Mouse (Mus musculus) forebrain, embryonic 13.5 days (tissue): ENCODE measurements around the gene Olfr1383. TPM values are rescaled to one million over a fixed set of nuclear protein-coding genes. Genes with fewer than 3 reads are reported as not detected.
"Not testable (repeated sequence)": the region's sequence is repeated elsewhere in the genome, so short reads cannot be mapped to it uniquely, and the experiment has no call there.

Experiments used
- ATAC-seq: fragments of 200-750 bp; cut with Nextera tagmentation; 2 replicates; pipeline ENCODE4 v1.8.0; 2017
- H3K27ac ChIP-seq: fragments of 300-500 bp; sonication (generic); 2 replicates; pipeline ENCODE4 v1.5.1; 2015; ENCODE audit warnings: inconsistent platforms, mild to moderate bottlenecking, moderate library complexity
- H3K27me3 ChIP-seq: fragments of 300-500 bp; sonication (generic); 2 replicates; pipeline ENCODE4 v1.6.1; 2015; ENCODE audit warnings: mild to moderate bottlenecking, inconsistent platforms
- H3K36me3 ChIP-seq: fragments of 300-500 bp; sonication (generic); 2 replicates; pipeline ENCODE4 v1.6.1; 2015; ENCODE audit warnings: mild to moderate bottlenecking, inconsistent platforms; ENCODE audit not compliant: poor library complexity, severe bottlenecking
- H3K4me1 ChIP-seq: fragments of 300-500 bp; sonication (generic); 2 replicates; pipeline ENCODE4 v1.6.1; 2015; ENCODE audit warnings: inconsistent platforms
- H3K4me2 ChIP-seq: fragments of 300-500 bp; sonication (generic); 2 replicates; pipeline ENCODE4 v1.6.1; 2015; ENCODE audit warnings: inconsistent platforms, mild to moderate bottlenecking, moderate library complexity
- H3K4me3 ChIP-seq: fragments of 300-500 bp; sonication (generic); 2 replicates; pipeline ENCODE4 v1.5.1; 2015; ENCODE audit warnings: mild to moderate bottlenecking, inconsistent platforms
- H3K9ac ChIP-seq: fragments of 300-500 bp; sonication (generic); 2 replicates; pipeline ENCODE4 v1.6.1; 2015; ENCODE audit warnings: mild to moderate bottlenecking, inconsistent platforms
- H3K9me3 ChIP-seq: fragments of 300-500 bp; sonication (generic); replicated peaks from 2 replicates; pipeline ENCODE4 v1.6.1; 2016; ENCODE audit warnings: inconsistent platforms
- WGBS: fragments of 180-500 bp; shearing (Covaris S2); methylation state at CpG from one replicate; pipeline ENCODE4 v1.1.7; 2015; 5-methylcytosine and 5-hydroxymethylcytosine counted together
- polyA plus RNA-seq: library from polyadenylated mRNA; unstranded; fragments of >200 nt; fragmentation: Nextera tagmentation; extraction: Ambion mirVana; gene quantifications from 2 replicates; pipeline ENCODE4 v1.2.1, GENCODE M21; 2015

Gene Olfr1383
- not detected in 2 replicates for polyA plus RNA-seq

GRCm38 (mm10) chr11:49519348-49519747, at the start of gene Olfr1383:
TSS of gene Olfr1383 (plus strand) at chr11:49519648.
- no peaks in the 10 kb centered on the region for H3K36me3 ChIP-seq
- no peak within 1 kb of the TSS for H3K4me2 ChIP-seq
- H3K9me3 ChIP-seq, result no peaks in the 10 kb centered on the region
- no peak within 1 kb of the TSS for H3K27ac ChIP-seq
- ATAC-seq, result no peak
- no peak within 1 kb of the TSS for H3K4me3 ChIP-seq
- H3K9ac ChIP-seq, result no peak within 1 kb of the TSS
- H3K27me3 ChIP-seq, result no peaks in the 10 kb centered on the region
- no peaks in the 10 kb centered on the region for H3K4me1 ChIP-seq

- 75% methylated on average over 4 of the region's 4 CpGs for WGBS
- Histone ChIP-seq H3K9me3 (no peaks in the 10 kb centered on the region), H3K27ac (no peak overlapping the region), H3K4me2 (no peak overlapping the region), H3K4me3 (no peak overlapping the region), H3K36me3 (no peaks in the 10 kb centered on the region), H3K9ac (no peak overlapping the region), H3K4me1 (no peaks in the 10 kb centered on the region), H3K27me3 (no peaks in the 10 kb centered on the region)
- ATAC-seq, result no peak
These were observed 33.5 kb upstream of the Olfr1383 start for GRCm38 (mm10) chr11:49485973-49486372.

DNA sequence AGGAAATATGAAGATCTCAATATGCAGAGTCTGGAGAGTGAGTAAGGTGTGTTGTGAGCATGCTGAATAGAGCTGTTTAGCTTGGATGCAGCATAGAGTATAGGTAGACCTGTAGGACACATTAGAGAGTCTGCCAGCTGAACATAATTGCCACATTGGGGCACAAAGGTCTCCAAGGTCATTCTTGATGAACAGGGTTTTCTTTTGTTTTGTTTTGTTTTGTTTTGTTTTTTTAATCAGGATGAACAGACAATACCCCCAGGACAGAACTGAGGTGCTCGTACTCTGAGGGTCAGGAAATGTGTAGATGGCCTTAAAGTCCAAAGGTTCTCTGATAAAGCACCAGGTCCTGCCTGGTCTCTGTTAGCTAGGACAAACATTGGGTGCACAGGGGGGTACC, 30.7 kb upstream of the Olfr1383 start, which contains the start of gene Olfr1385:
Gene Olfr1385 (plus strand): TSS at position 301 of the 400 bp plus-strand sequence.
- 76% methylated on average over 1 of the region's 1 CpGs for WGBS
- H3K4me2 ChIP-seq, H3K27me3 ChIP-seq, H3K36me3 ChIP-seq, ATAC-seq, H3K4me3 ChIP-seq, H3K9me3 ChIP-seq, H3K27ac ChIP-seq, H3K9ac ChIP-seq, H3K4me1 ChIP-seq: not testable (repeated sequence)

- Histone ChIP-seq H3K27me3 (no peaks in the 10 kb centered on the region), H3K4me3 (no peak overlapping the region), H3K27ac (no peak overlapping the region), H3K4me1 (no peaks in the 10 kb centered on the region), H3K9me3 (no peaks in the 10 kb centered on the region), H3K9ac (no peak overlapping the region), H3K36me3 (no peaks in the 10 kb centered on the region), H3K4me2 (no peak overlapping the region)
- ATAC-seq, result no peak
- 79% methylated on average over 5 of the region's 5 CpGs for WGBS
These were observed 1.4 kb upstream of the Olfr1383 start for GRCm38 (mm10) chr11:49518086-49518485.

DNA sequence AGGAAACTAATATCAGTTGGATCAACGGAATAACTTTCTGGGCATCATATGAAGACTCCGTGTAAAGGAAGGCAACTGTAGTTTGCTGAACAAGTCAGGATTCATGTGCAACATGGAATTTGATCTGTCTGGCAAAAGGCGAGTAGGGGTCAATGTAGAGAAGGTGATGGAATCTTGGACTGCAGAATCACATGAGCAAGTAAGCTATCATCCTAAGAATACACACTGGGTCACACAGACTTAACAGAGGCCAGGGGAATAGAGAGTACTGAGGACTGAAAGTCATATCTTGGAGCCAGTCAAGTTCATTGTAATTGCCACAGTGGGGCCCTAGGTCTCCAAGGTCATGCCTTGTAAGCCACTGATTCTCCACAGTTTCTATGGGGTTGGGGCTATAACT, 8.5 kb downstream of the Olfr1383 start, which contains the start of gene Olfr1382:
Gene Olfr1382 (plus strand): TSS at position 301 of the 400 bp plus-strand sequence.
- 83% methylated on average over 3 of the region's 3 CpGs for WGBS
- Histone ChIP-seq H3K27me3 (no peaks in the 10 kb centered on the region), H3K36me3 (no peaks in the 10 kb centered on the region), H3K4me1 (no peaks in the 10 kb centered on the region), H3K9ac (no peak within 1 kb of the TSS), H3K4me3 (no peak within 1 kb of the TSS), H3K4me2 (no peak within 1 kb of the TSS), H3K9me3 (no peaks in the 10 kb centered on the region), H3K27ac (no peak within 1 kb of the TSS)
- ATAC-seq, result no peak

GRCm38 (mm10) chr11:49532761-49533160, 13.3 kb downstream of the Olfr1383 start:
- Histone ChIP-seq H3K4me3 (no peak overlapping the region), H3K4me1 (no peaks in the 10 kb centered on the region), H3K9ac (no peak overlapping the region), H3K36me3 (no peaks in the 10 kb centered on the region), H3K27me3 (no peaks in the 10 kb centered on the region), H3K4me2 (no peak overlapping the region), H3K9me3 (no peaks in the 10 kb centered on the region), H3K27ac (no peak overlapping the region)
- ATAC-seq, result no peak

DNA sequence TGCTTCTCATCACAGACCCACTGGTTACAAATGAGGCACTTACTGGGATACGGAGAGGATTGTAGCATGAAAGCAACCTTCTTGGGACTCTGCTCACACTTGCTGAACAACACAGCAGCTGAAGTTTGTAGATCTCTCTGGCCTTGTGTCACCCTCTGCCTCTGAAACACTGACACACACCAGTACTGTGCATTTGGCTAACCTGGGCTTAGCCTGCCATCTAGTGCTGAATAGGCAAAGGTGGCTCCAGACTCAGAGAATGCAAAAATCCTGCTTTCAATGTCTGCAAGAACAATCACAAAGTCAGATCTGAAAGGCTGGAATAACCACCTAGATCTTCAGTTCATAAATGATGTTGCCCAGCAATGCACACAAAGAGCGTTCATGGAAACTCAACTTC, 17.2 kb downstream of the Olfr1383 start:
- H3K36me3 ChIP-seq, H3K9ac ChIP-seq, ATAC-seq, H3K27ac ChIP-seq, H3K4me3 ChIP-seq, H3K27me3 ChIP-seq, H3K4me2 ChIP-seq, H3K9me3 ChIP-seq, H3K4me1 ChIP-seq: not testable (repeated sequence)
- 93% methylated on average over 2 of the region's 2 CpGs for WGBS

DNA sequence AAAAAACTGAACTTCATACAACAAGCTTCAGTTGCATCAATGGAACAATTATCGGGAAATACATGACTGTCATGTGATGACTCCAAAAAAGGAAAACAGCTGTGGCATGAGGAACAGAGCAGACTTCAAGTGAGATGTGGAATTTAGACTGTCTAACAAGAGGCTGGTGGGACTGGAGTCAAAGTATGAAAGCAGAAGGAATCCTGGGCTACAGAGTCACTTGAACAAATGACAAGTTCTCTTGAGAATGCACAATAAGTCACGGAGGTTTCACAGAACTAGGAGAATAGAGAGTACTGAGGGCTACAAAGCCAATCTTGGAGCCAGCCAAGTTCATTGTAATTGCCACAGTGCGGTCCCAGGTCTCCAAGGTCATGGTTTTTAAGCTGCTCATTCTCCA, 23.7 kb downstream of the Olfr1383 start, which contains the start of gene Olfr1381:
Gene Olfr1381 (plus strand): TSS at position 301 of the 400 bp plus-strand sequence.
- not testable (repeated sequence) for H3K4me1 ChIP-seq, H3K27ac ChIP-seq, H3K9me3 ChIP-seq, H3K4me2 ChIP-seq, H3K27me3 ChIP-seq, H3K9ac ChIP-seq, ATAC-seq, H3K4me3 ChIP-seq, H3K36me3 ChIP-seq
- 68% methylated on average over 3 of the region's 3 CpGs for WGBS

DNA sequence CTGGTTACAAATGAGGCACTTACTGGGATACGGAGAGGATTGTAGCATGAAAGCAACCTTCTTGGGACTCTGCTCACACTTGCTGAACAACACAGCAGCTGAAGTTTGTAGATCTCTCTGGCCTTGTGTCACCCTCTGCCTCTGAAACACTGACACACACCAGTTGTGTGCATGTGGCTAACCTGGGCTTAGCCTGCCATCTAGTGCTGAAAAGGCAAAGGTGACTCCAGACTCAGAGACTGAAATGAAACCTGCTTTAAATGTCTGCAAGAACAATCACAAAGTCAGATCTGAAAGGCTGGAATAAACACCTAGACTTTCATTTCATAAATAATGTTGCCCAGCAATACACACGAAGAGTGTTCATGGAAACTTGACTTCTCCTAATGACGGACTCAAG, 34.6 kb downstream of the Olfr1383 start:
- not testable (repeated sequence) for H3K4me2 ChIP-seq, H3K27ac ChIP-seq, H3K4me1 ChIP-seq, H3K9me3 ChIP-seq, H3K36me3 ChIP-seq, H3K9ac ChIP-seq, H3K27me3 ChIP-seq, H3K4me3 ChIP-seq, ATAC-seq
- 88% methylated on average over 3 of the region's 3 CpGs for WGBS

GRCm38 (mm10) chr11:49556578-49556977, 37.1 kb downstream of the Olfr1383 start, which contains the start of gene Olfr1380:
TSS of gene Olfr1380 (plus strand) at chr11:49556878.
- not testable (repeated sequence) for H3K4me1 ChIP-seq, H3K36me3 ChIP-seq, H3K9ac ChIP-seq, H3K4me2 ChIP-seq, H3K27me3 ChIP-seq, ATAC-seq, H3K4me3 ChIP-seq, H3K27ac ChIP-seq, H3K9me3 ChIP-seq
- WGBS, result 66% methylated on average over 5 of the region's 5 CpGs

DNA sequence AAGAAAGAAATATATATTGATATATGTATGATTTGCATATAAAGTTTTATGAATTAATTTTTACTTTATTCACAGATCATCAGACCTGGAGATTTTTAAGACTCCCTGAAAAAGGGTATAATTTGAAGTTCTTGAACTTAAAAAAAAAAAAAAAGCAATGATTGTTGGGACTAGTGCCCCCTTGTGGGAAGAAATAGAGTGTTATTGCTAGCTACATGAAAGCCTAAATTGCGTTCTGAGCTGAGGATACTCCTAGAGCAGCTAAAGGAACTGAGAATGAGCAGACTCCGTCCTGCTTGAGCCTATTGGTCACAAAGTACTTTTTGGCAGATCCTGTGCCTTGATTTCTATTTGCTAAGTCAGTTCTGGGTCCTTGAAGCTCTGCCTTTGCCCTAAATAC, 55.6 kb downstream of the Olfr1383 start:
- not testable (repeated sequence) for H3K4me3 ChIP-seq, H3K27me3 ChIP-seq, ATAC-seq, H3K27ac ChIP-seq, H3K36me3 ChIP-seq, H3K4me1 ChIP-seq, H3K4me2 ChIP-seq, H3K9ac ChIP-seq, H3K9me3 ChIP-seq
- WGBS, result 30% methylated on average over 2 of the region's 2 CpGs
